9 mouse cellular contexts compared by ENCODE assay signal in genomic region chr5:141241645-141242284, GRCm38 (mm10). TPM values are rescaled to one million over a fixed set of nuclear protein-coding genes. Genes with fewer than 3 reads are reported as not detected.
DNase-seq lines count a peak whose midpoint lies in the region; ATAC-seq and TF ChIP-seq lines count a peak whose summit lies in the region.
"Had no signal": no experiment of that assay in that cellular context is flagged by ENCODE, and none has a peak within 500 bp of the region (broad histone marks: within the 10 kb centered on the region; RNA-seq: fewer than 3 reads in every experiment).

No protein-coding gene starts in this region.

- no peak for ATAC-seq in G1E (ENCODE audit: extremely low read depth, insufficient number of reproducible peaks, low FRiP score, poor library complexity, severe bottlenecking)
- ATAC-seq in hindbrain, embryonic 15.5 days (ENCODE audit: low FRiP score, low read depth), result peak; percentile 10
- peak; percentile 59 for ATAC-seq in midbrain, embryonic 16.5 days

- peak; percentile 5 for DNase-seq in kidney, adult 11 months
- DNase-seq in kidney, adult 9 months, result no peak
- DNase-seq in G1E (ENCODE audit: low spot score), result peak; percentile 62
- DNase-seq in cerebellum, postnatal 25 days, result peak; percentile 19 to 29
- DNase-seq in frontal cortex, adult 2 months (ENCODE audit: extremely low spot score in 1 of 2, low spot score in 1 of 2), result no peak
- DNase-seq in frontal cortex, postnatal 25 days (ENCODE audit: low spot score in 2 of 2), result no peak

- WGBS in hindbrain, embryonic 15.5 days, result under 1% methylated on average over 44 of the region's 82 CpGs
- WGBS in midbrain, embryonic 16.5 days, result under 1% methylated on average over 71 of the region's 82 CpGs

- H3K27me3 ChIP-seq in G1E (ENCODE audit: insufficient read depth, low read length), result no peaks in the 10 kb centered on the region
- H3K27me3 ChIP-seq in hindbrain, embryonic 15.5 days, result peaks cover 23% of the 10 kb centered on the region
- H3K27me3 ChIP-seq in midbrain, embryonic 16.5 days (ENCODE audit: control insufficient read depth, insufficient read depth, low read depth, low read length), result peaks cover 7% of the 10 kb centered on the region; the same call in 1 of the 2 replicates

- H3K4me1 ChIP-seq in G1E (ENCODE audit: insufficient read depth, low read depth, low read length), result no peaks in the 10 kb centered on the region
- peaks cover 38% of the 10 kb centered on the region for H3K4me1 ChIP-seq in hindbrain, embryonic 15.5 days (replicated peaks)
- H3K4me1 ChIP-seq in midbrain, embryonic 16.5 days (ENCODE audit: control insufficient read depth, insufficient read depth, low read length), result peaks cover 28% of the 10 kb centered on the region

- H3K36me3 ChIP-seq in G1E (replicated peaks), result no peaks in the 10 kb centered on the region
- H3K36me3 ChIP-seq in hindbrain, embryonic 15.5 days, result no peaks in the 10 kb centered on the region
- H3K36me3 ChIP-seq in midbrain, embryonic 16.5 days (ENCODE audit: control insufficient read depth, insufficient read depth, low read length), result no peaks in the 10 kb centered on the region

- TF ChIP-seq CTCF in G1E (IDR thresholded peaks at IDR 0.05; ENCODE audit: low read depth, low read length), result no peak

- no peak overlapping the region; the same call in 1 of the 2 replicates for H3K4me3 ChIP-seq in G1E (ENCODE audit: low read depth, low read length)
- H3K4me3 ChIP-seq in hindbrain, embryonic 15.5 days, result peak overlapping the region; percentile 70
- H3K4me3 ChIP-seq in midbrain, embryonic 16.5 days (ENCODE audit: low read depth, low read length), result peak overlapping the region; percentile 77

- peak overlapping the region; percentile 99 for H3K4me2 ChIP-seq in hindbrain, embryonic 15.5 days
- H3K4me2 ChIP-seq in midbrain, embryonic 16.5 days (ENCODE audit: low read length), result peak overlapping the region; percentile 81

- peak overlapping the region; percentile 79 for H3K9ac ChIP-seq in hindbrain, embryonic 15.5 days
- peak overlapping the region; percentile 81 for H3K9ac ChIP-seq in midbrain, embryonic 16.5 days (ENCODE audit: low read depth, low read length)

- H3K27ac ChIP-seq in hindbrain, embryonic 15.5 days (replicated peaks), result peak overlapping the region; percentile 76
- peak overlapping the region; percentile 72 for H3K27ac ChIP-seq in midbrain, embryonic 16.5 days (ENCODE audit: low read length)
- H3K27ac ChIP-seq: macrophage had no signal

- H3K9me3 ChIP-seq in G1E (replicated peaks), result peaks cover 59% of the 10 kb centered on the region
- H3K9me3 ChIP-seq in hindbrain, embryonic 15.5 days, result no peaks in the 10 kb centered on the region
- H3K9me3 ChIP-seq in midbrain, embryonic 16.5 days (replicated peaks; ENCODE audit: control insufficient read depth, low read length, poor library complexity, severe bottlenecking), result no peaks in the 10 kb centered on the region

RNA-seq across cellular contexts. Expression of gene Sdk1, which starts 0.5 kb away (rescaled TPM):
- not detected in 2 replicates for total RNA-seq in G1E (2014; fragmentation: Nextera tagmentation)
- 0.27 TPM in 1 of 2 replicates, not detected in the other for total RNA-seq in G1E (2017)
- not detected in 2 replicates for polyA plus RNA-seq in G1E (2012)
- 2.3 and 2.5 TPM in 2 replicates for polyA plus RNA-seq in hindbrain, embryonic 15.5 days (2015; fragmentation: Nextera tagmentation; extraction: Ambion mirVana)
- 2.2 and 2.5 TPM in 2 replicates for polyA plus RNA-seq in midbrain, embryonic 16.5 days (2015; fragmentation: Nextera tagmentation; extraction: Ambion mirVana)
- 3.5 and 4.0 TPM in 2 replicates for polyA plus RNA-seq in frontal cortex, adult 2 months (2012; rRNA removed)
- polyA plus RNA-seq: macrophage had no signal

Comparison
In these comparisons a context has a peak if more than half of its experiments do, and no peak if none do; other contexts are left out.
1. DNase-seq: peak in kidney, adult 11 months (single experiment), G1E (single experiment) and cerebellum, postnatal 25 days (2 of 2); none in kidney, adult 9 months (single experiment), frontal cortex, adult 2 months (0 of 2) and frontal cortex, postnatal 25 days (0 of 2).